Mouse (Mus musculus): ENCODE data around the gene Gm11627. TPM values are rescaled to one million over a fixed set of nuclear protein-coding genes. Genes with fewer than 3 reads are reported as not detected.

Gm11627 gene
- polyA plus RNA-seq (2015; fragmentation: Nextera tagmentation; extraction: Ambion mirVana) = not detected in 2 replicates

DNA sequence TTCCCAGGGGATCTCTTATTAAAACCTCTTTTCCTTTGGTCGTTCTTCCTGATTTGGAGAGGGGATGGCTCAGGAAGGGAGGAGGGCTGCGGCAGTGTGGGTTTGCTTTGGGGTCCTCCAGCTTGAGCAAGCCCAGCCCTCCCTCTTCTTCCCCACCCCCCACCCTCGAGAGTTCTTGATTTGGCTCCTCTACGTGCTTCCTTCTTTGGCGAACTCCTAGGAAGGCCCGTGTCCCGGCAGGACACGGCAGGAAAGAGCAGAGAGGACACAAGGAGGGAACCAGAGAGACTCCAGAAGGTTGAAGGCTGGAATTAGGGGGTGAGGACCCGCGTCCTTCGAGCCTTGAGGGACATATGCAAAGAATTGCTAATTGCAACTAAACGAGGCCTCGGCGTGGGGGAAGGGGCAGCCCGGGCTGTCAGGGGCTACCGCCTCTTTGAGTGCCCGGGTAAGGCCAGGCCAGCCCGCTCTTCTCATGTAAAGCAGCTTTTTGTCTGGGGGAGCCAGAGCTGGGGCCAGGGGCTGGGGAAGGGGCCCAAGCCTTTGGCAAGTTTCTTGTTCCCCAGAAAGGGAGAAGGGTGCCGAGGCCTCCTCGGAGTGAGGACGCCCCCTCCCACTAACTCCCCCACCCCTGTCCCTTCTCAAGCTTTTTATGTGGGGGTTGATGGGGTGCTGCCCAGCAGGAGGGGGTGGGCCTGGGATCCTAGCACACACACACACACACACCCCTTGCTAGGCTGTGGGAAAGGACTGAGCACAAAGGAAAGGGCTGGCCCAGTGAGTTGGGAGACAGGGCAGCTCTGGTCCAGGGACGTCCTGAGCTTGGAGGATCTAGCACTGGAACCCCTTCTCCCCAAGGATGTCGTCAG lies at the start of gene Gm11627:
Gene Gm11627 (minus strand): TSS at position 297 of the 869 bp plus-strand sequence.
- no peak for DNase-seq
- no peaks in the 10 kb centered on the region for H3K4me1 ChIP-seq (ENCODE audit: insufficient read depth)
- H3K36me3 ChIP-seq (replicated peaks; ENCODE audit: insufficient read depth, low read length) = no peaks in the 10 kb centered on the region
- WGBS (ENCODE audit: insufficient replicate concordance) = 28% methylated on average over 23 of the region's 23 CpGs
- no peak within 1 kb of the TSS for H3K9ac ChIP-seq (replicated peaks)
- peaks cover 34% of the 10 kb centered on the region for H3K27me3 ChIP-seq (ENCODE audit: insufficient read depth, low read length)
- no peak for ATAC-seq
- TF ChIP-seq CTCF (IDR thresholded peaks at IDR 0.05; ENCODE audit: low read depth) = no peak
- no peak for TF ChIP-seq EP300 (IDR thresholded peaks at IDR 0.05; ENCODE audit: low read depth)
- H3K4me3 ChIP-seq (ENCODE audit: low read depth, low read length) = peak within 1 kb of the TSS; percentile 13
- peak within 1 kb of the TSS; percentile 49 for H3K4me2 ChIP-seq (ENCODE audit: low read depth, low read length)
- no peaks in the 10 kb centered on the region for H3K9me3 ChIP-seq (ENCODE audit: low read length)
- H3K27ac ChIP-seq (ENCODE audit: low read depth) = peak within 1 kb of the TSS; percentile 34; the same call in 1 of the 2 replicates

- no peak for ATAC-seq
Observed at GRCm38 (mm10) chr11:102628529-102628928, 49.3 kb upstream of the Gm11627 start.

DNA sequence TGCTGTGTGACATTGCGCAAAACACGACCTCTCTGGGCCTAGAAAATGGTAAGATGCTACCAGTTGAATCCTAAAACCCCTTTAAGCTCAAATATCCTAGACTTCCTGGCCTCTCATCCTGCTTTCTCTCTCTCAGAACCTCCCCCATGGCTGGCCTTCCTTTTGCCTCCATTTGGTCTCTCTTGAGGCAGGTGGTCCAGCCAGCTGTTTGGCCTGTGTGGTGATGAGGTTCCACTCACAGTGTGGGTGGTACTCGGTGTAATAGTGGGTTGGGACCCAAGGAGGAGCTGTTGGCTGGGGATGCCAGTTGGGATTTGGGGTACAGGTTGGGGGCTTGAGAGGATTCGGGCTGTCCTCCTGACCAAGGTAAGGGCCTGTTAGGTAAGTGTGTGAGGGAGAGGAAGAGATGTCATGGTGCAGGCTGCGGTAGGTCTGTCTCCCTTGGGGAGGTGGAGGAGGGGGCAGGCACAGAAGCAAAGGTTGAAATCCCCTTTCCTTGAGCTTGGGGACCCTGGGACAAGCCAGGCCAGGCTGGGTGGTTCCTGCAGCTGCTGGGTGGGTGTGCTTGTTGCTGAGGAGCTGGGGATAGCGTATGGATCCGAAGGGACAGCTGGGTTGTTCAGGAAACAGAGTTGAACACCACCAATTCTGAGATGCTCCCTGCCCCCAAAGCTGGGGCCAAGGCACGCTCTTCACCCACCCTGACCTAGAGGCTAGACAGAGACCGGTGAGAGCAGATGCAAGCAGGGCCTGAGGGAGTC lies 48.1 kb upstream of the Gm11627 start:
- DNase-seq (no peak), ATAC-seq (no peak)
- no peaks in the 10 kb centered on the region for H3K9me3 ChIP-seq (ENCODE audit: low read length)
- no peaks in the 10 kb centered on the region for H3K36me3 ChIP-seq (replicated peaks; ENCODE audit: insufficient read depth, low read length)
- H3K4me3 ChIP-seq (ENCODE audit: low read depth, low read length) = no peak overlapping the region
- no peak overlapping the region for H3K9ac ChIP-seq (replicated peaks)
- H3K4me2 ChIP-seq (ENCODE audit: low read depth, low read length) = no peak overlapping the region
- WGBS (ENCODE audit: insufficient replicate concordance) = 81% methylated on average over 9 of the region's 9 CpGs
- no peak overlapping the region for H3K27ac ChIP-seq (ENCODE audit: low read depth)
- H3K27me3 ChIP-seq (ENCODE audit: insufficient read depth, low read length) = 0 out of 2 replicates have a peak, but pooled peaks cover 1% of the 10 kb centered on the region
- H3K4me1 ChIP-seq (ENCODE audit: insufficient read depth) = no peaks in the 10 kb centered on the region
- TF ChIP-seq EP300 (IDR thresholded peaks at IDR 0.05; ENCODE audit: low read depth) = no peak
- no peak for TF ChIP-seq CTCF (IDR thresholded peaks at IDR 0.05; ENCODE audit: low read depth)

More at GRCm38 (mm10) chr11:102628529-102628928, 49.3 kb upstream of the Gm11627 start:
- Histone ChIP-seq H3K9ac (replicated peaks) (no peak overlapping the region), H3K27me3 (ENCODE audit: insufficient read depth, low read length) (0 out of 2 replicates have a peak, but pooled peaks cover 4% of the 10 kb centered on the region), H3K36me3 (replicated peaks; ENCODE audit: insufficient read depth, low read length) (no peaks in the 10 kb centered on the region), H3K9me3 (ENCODE audit: low read length) (no peaks in the 10 kb centered on the region), H3K4me2 (ENCODE audit: low read depth, low read length) (no peak overlapping the region), H3K4me1 (ENCODE audit: insufficient read depth) (no peaks in the 10 kb centered on the region), H3K27ac (ENCODE audit: low read depth) (no peak overlapping the region), H3K4me3 (ENCODE audit: low read depth, low read length) (no peak overlapping the region)
- DNase-seq = no peak
- no peak for TF ChIP-seq EP300 (IDR thresholded peaks at IDR 0.05; ENCODE audit: low read depth)
- TF ChIP-seq CTCF (IDR thresholded peaks at IDR 0.05; ENCODE audit: low read depth) = no peak
- 74% methylated on average over 9 of the region's 9 CpGs for WGBS (ENCODE audit: insufficient replicate concordance)

GRCm38 (mm10) chr11:102624888-102625407 lies 45.7 kb upstream of the Gm11627 start:
- Histone ChIP-seq H3K9ac (replicated peaks) (no peak overlapping the region), H3K27me3 (ENCODE audit: insufficient read depth, low read length) (no peaks in the 10 kb centered on the region), H3K36me3 (replicated peaks; ENCODE audit: insufficient read depth, low read length) (no peaks in the 10 kb centered on the region), H3K9me3 (ENCODE audit: low read length) (no peaks in the 10 kb centered on the region), H3K27ac (ENCODE audit: low read depth) (no peak overlapping the region), H3K4me2 (ENCODE audit: low read depth, low read length) (no peak overlapping the region), H3K4me1 (ENCODE audit: insufficient read depth) (no peaks in the 10 kb centered on the region), H3K4me3 (ENCODE audit: low read depth, low read length) (no peak overlapping the region)
- TF ChIP-seq EP300 (IDR thresholded peaks at IDR 0.05; ENCODE audit: low read depth) = no peak
- TF ChIP-seq CTCF (IDR thresholded peaks at IDR 0.05; ENCODE audit: low read depth) = no peak
- no peak for DNase-seq
- WGBS (ENCODE audit: insufficient replicate concordance) = 61% methylated on average over 14 of the region's 14 CpGs
- no peak for ATAC-seq

DNA sequence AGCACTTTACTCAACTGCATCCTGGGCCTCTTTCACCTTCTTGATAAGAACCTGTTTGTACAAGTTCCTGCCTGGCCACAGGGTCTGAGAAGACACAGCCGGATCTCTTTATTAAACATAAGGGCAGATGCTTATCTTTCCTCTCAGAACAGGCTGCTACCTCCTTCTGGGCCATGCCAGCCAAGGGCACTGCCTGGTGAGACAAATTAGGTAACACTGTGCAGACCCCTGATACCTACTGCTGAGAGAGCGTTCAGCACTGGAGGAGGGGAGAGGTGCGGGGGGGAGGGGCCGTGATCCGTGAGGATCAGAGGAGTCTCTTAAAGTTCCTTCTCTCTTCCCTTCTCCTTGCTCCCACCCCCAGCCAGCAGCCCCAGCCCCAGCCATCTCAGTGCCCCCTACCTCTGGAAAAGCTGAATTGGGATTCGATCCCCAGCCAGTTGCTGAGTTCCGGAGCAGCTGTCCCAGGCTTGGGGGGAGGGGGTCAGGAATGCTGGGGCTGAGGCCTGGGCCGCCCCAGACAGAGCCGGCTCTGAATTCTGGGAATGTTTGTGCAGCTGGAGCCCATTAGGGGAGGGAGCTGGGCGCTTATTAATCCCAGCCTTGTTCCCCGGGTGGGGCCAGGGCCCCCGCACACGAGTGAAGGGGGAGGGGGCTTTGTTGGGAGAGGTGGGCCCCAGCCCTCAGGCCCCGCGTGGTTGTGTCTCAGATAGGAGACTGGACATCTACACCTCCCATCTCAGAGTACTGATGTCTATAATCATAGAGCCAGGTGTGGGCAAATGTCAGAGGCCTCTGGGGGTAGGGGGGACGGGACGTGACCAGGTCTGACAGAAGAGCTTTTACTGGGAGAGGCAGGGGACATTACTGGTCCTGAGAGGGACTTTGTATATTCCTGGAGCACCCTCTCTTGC lies 44.9 kb upstream of the Gm11627 start:
- H3K27ac ChIP-seq (ENCODE audit: low read depth) = no peak overlapping the region
- H3K27me3 ChIP-seq (ENCODE audit: insufficient read depth, low read length) = no peaks in the 10 kb centered on the region
- ATAC-seq (no peak), DNase-seq (no peak)
- WGBS (ENCODE audit: insufficient replicate concordance) = 39% methylated on average over 17 of the region's 17 CpGs
- no peaks in the 10 kb centered on the region for H3K4me1 ChIP-seq (ENCODE audit: insufficient read depth)
- no peaks in the 10 kb centered on the region for H3K9me3 ChIP-seq (ENCODE audit: low read length)
- TF ChIP-seq CTCF (IDR thresholded peaks at IDR 0.05; ENCODE audit: low read depth) (no peak), EP300 (IDR thresholded peaks at IDR 0.05; ENCODE audit: low read depth) (no peak)
- no peak overlapping the region for H3K9ac ChIP-seq (replicated peaks)
- H3K4me2 ChIP-seq (ENCODE audit: low read depth, low read length) = no peak overlapping the region
- no peaks in the 10 kb centered on the region for H3K36me3 ChIP-seq (replicated peaks; ENCODE audit: insufficient read depth, low read length)
- no peak overlapping the region for H3K4me3 ChIP-seq (ENCODE audit: low read depth, low read length)

Measured in liver, postnatal 0 days (tissue).